Mouse (Mus musculus): ENCODE results near the gene Fgb. TPM values are rescaled to one million over a fixed set of nuclear protein-coding genes. Genes with fewer than 3 reads are reported as not detected.

The Fgb gene
- polyA plus RNA-seq, 1 experiment from 2014 or later = 0.49 TPM

- Histone ChIP-seq H3K27me3 (no peaks in the 10 kb centered on the region), H3K4me2 (no peak overlapping the region), H3K9me3 (no peaks in the 10 kb centered on the region), H3K9ac (no peak overlapping the region), H3K27ac (no peak overlapping the region), H3K4me1 (peaks cover 9% of the 10 kb centered on the region), H3K4me3 (no peak overlapping the region), H3K36me3 (peaks cover 15% of the 10 kb centered on the region)
- ATAC-seq (ENCODE audit: borderline replicate concordance, extremely low read depth, low FRiP score, low TSS enrichment) = no peak
- WGBS = 25% methylated on average over 10 of the region's 10 CpGs
These were observed 4.1 kb upstream of the Fgb start for GRCm38 (mm10) chr3:83053758-83054157.

- 85% methylated on average over 7 of the region's 7 CpGs for WGBS
- no peaks in the 10 kb centered on the region for H3K9me3 ChIP-seq
- no peak for ATAC-seq (ENCODE audit: borderline replicate concordance, extremely low read depth, low FRiP score, low TSS enrichment)
- peaks cover 9% of the 10 kb centered on the region for H3K36me3 ChIP-seq
- H3K4me3 ChIP-seq = no peak overlapping the region
- H3K27me3 ChIP-seq = no peaks in the 10 kb centered on the region
- no peak overlapping the region for H3K27ac ChIP-seq
- H3K4me2 ChIP-seq = no peak overlapping the region
- peaks cover 9% of the 10 kb centered on the region for H3K4me1 ChIP-seq
- no peak overlapping the region for H3K9ac ChIP-seq
These were observed 3.5 kb upstream of the Fgb start for GRCm38 (mm10) chr3:83053126-83053525.

GRCm38 (mm10) chr3:83052102-83052501, 2.4 kb upstream of the Fgb start:
- Histone ChIP-seq H3K9ac (no peak overlapping the region), H3K36me3 (peaks cover 3% of the 10 kb centered on the region), H3K9me3 (no peaks in the 10 kb centered on the region), H3K4me1 (peaks cover 9% of the 10 kb centered on the region), H3K4me3 (no peak overlapping the region), H3K27me3 (no peaks in the 10 kb centered on the region), H3K27ac (no peak overlapping the region), H3K4me2 (no peak overlapping the region)
- 73% methylated on average over 5 of the region's 5 CpGs for WGBS
- ATAC-seq (ENCODE audit: borderline replicate concordance, extremely low read depth, low FRiP score, low TSS enrichment) = no peak

- H3K9me3 ChIP-seq = no peaks in the 10 kb centered on the region
- 58% methylated on average over 5 of the region's 5 CpGs for WGBS
- H3K4me2 ChIP-seq = no peak overlapping the region
- no peaks in the 10 kb centered on the region for H3K27me3 ChIP-seq
- H3K27ac ChIP-seq = no peak overlapping the region
- no peaks in the 10 kb centered on the region for H3K4me1 ChIP-seq
- no peaks in the 10 kb centered on the region for H3K36me3 ChIP-seq
- ATAC-seq (ENCODE audit: borderline replicate concordance, extremely low read depth, low FRiP score, low TSS enrichment) = no peak
- H3K9ac ChIP-seq = no peak overlapping the region
- no peak overlapping the region for H3K4me3 ChIP-seq
These were observed 998 bp upstream of the Fgb start for GRCm38 (mm10) chr3:83050661-83051060.

- ATAC-seq (ENCODE audit: borderline replicate concordance, extremely low read depth, low FRiP score, low TSS enrichment) = no peak
- H3K27me3 ChIP-seq = no peaks in the 10 kb centered on the region
- H3K4me1 ChIP-seq = no peaks in the 10 kb centered on the region
- no peak overlapping the region for H3K4me2 ChIP-seq
- H3K27ac ChIP-seq = no peak overlapping the region
- 81% methylated on average over 11 of the region's 11 CpGs for WGBS
- H3K9me3 ChIP-seq = no peaks in the 10 kb centered on the region
- H3K9ac ChIP-seq = no peak overlapping the region
- H3K36me3 ChIP-seq = no peaks in the 10 kb centered on the region
- H3K4me3 ChIP-seq = no peak overlapping the region
These were observed 3.0 kb downstream of the Fgb start for GRCm38 (mm10) chr3:83046649-83047048.

- no peak for ATAC-seq (ENCODE audit: borderline replicate concordance, extremely low read depth, low FRiP score, low TSS enrichment)
- WGBS = 83% methylated on average over 5 of the region's 5 CpGs
- Histone ChIP-seq H3K4me2 (no peak overlapping the region), H3K9ac (no peak overlapping the region), H3K27me3 (no peaks in the 10 kb centered on the region), H3K9me3 (no peaks in the 10 kb centered on the region), H3K36me3 (no peaks in the 10 kb centered on the region), H3K27ac (no peak overlapping the region), H3K4me1 (no peaks in the 10 kb centered on the region), H3K4me3 (no peak overlapping the region)
These were observed 7.2 kb downstream of the Fgb start for GRCm38 (mm10) chr3:83042451-83042850.

GRCm38 (mm10) chr3:83039666-83040065, 10.0 kb downstream of the Fgb start:
- H3K4me3 ChIP-seq = no peak overlapping the region
- 55% methylated on average over 4 of the region's 4 CpGs for WGBS
- no peak overlapping the region for H3K4me2 ChIP-seq
- ATAC-seq (ENCODE audit: borderline replicate concordance, extremely low read depth, low FRiP score, low TSS enrichment) = no peak
- H3K4me1 ChIP-seq = no peaks in the 10 kb centered on the region
- no peak overlapping the region for H3K27ac ChIP-seq
- H3K9me3 ChIP-seq = no peaks in the 10 kb centered on the region
- H3K9ac ChIP-seq = no peak overlapping the region
- no peaks in the 10 kb centered on the region for H3K27me3 ChIP-seq
- no peaks in the 10 kb centered on the region for H3K36me3 ChIP-seq

- Histone ChIP-seq H3K9ac (no peak overlapping the region), H3K36me3 (no peaks in the 10 kb centered on the region), H3K9me3 (no peaks in the 10 kb centered on the region), H3K27ac (no peak overlapping the region), H3K4me2 (no peak overlapping the region), H3K4me1 (no peaks in the 10 kb centered on the region), H3K27me3 (no peaks in the 10 kb centered on the region), H3K4me3 (no peak overlapping the region)
- WGBS = 46% methylated on average over 2 of the region's 2 CpGs
- no peak for ATAC-seq (ENCODE audit: borderline replicate concordance, extremely low read depth, low FRiP score, low TSS enrichment)
These were observed 10.8 kb downstream of the Fgb start for GRCm38 (mm10) chr3:83038865-83039264.

- ATAC-seq (ENCODE audit: borderline replicate concordance, extremely low read depth, low FRiP score, low TSS enrichment) = no peak
- WGBS = 70% methylated on average over 8 of the region's 8 CpGs
These were observed 15.9 kb downstream of the Fgb start for GRCm38 (mm10) chr3:83033801-83034200.

GRCm38 (mm10) chr3:83032746-83033308, 16.8 kb downstream of the Fgb start:
- Histone ChIP-seq H3K9me3 (no peaks in the 10 kb centered on the region), H3K9ac (no peak overlapping the region), H3K27me3 (no peaks in the 10 kb centered on the region), H3K27ac (no peak overlapping the region), H3K4me3 (no peak overlapping the region), H3K4me2 (no peak overlapping the region), H3K4me1 (no peaks in the 10 kb centered on the region), H3K36me3 (no peaks in the 10 kb centered on the region)
- WGBS = 54% methylated on average over 13 of the region's 13 CpGs
- no peak for ATAC-seq (ENCODE audit: borderline replicate concordance, extremely low read depth, low FRiP score, low TSS enrichment)

More at GRCm38 (mm10) chr3:83033801-83034200, 15.9 kb downstream of the Fgb start:
- Histone ChIP-seq H3K4me2 (no peak overlapping the region), H3K9ac (no peak overlapping the region), H3K27ac (no peak overlapping the region), H3K36me3 (no peaks in the 10 kb centered on the region), H3K4me3 (no peak overlapping the region), H3K27me3 (no peaks in the 10 kb centered on the region), H3K4me1 (no peaks in the 10 kb centered on the region), H3K9me3 (no peaks in the 10 kb centered on the region)

- ATAC-seq (ENCODE audit: borderline replicate concordance, extremely low read depth, low FRiP score, low TSS enrichment) = no peak
- Histone ChIP-seq H3K4me3 (no peak overlapping the region), H3K9me3 (no peaks in the 10 kb centered on the region), H3K9ac (no peak overlapping the region), H3K27me3 (no peaks in the 10 kb centered on the region), H3K4me1 (no peaks in the 10 kb centered on the region), H3K27ac (no peak overlapping the region), H3K36me3 (no peaks in the 10 kb centered on the region), H3K4me2 (no peak overlapping the region)
- 89% methylated on average over 4 of the region's 4 CpGs for WGBS
These were observed 19.3 kb downstream of the Fgb start for GRCm38 (mm10) chr3:83030331-83030730.

- no peak overlapping the region for H3K4me2 ChIP-seq
- WGBS = 87% methylated on average over 9 of the region's 9 CpGs
- H3K27ac ChIP-seq = no peak overlapping the region
- no peaks in the 10 kb centered on the region for H3K27me3 ChIP-seq
- H3K4me3 ChIP-seq = no peak overlapping the region
- H3K9ac ChIP-seq = no peak overlapping the region
- no peaks in the 10 kb centered on the region for H3K4me1 ChIP-seq
- H3K36me3 ChIP-seq = no peaks in the 10 kb centered on the region
- no peaks in the 10 kb centered on the region for H3K9me3 ChIP-seq
- ATAC-seq (ENCODE audit: borderline replicate concordance, extremely low read depth, low FRiP score, low TSS enrichment) = no peak
These were observed 22.0 kb downstream of the Fgb start for GRCm38 (mm10) chr3:83027546-83028251.
